Mouse (Mus musculus) lung, adult 18-20 months (tissue): ENCODE measurements around the gene Isy1.
A peak's percentile ranks its signal among the peaks of the same experiment; 100 is the strongest.

Experiments
- DNase-seq, 2 experiments: peaks; one replicate each; pipeline ENCODE4 v3.0.0; 2022; ENCODE audit warnings: mixed read lengths in 2 of 2

Gene Isy1

DNA sequence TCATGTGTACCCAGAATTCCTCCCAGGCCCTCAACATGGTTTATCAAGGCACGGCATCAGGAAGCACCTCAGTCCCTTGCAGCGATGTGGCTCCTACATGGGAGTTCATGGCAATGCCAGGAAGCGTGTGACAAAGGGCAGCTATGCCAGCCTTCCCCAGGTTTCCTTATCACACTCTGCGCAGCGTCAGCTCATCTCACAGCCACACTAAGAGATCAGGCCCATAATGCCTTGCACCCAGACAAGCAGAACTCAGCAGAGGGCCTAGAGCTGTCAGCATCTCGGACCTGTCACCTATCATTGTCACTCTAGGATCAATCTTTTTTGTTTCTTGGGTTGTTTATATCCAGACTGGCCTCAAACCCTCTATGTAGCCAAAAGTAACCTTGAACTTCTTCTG is 39.0 kb downstream of the Isy1 start:
- no peak for DNase-seq

DNA sequence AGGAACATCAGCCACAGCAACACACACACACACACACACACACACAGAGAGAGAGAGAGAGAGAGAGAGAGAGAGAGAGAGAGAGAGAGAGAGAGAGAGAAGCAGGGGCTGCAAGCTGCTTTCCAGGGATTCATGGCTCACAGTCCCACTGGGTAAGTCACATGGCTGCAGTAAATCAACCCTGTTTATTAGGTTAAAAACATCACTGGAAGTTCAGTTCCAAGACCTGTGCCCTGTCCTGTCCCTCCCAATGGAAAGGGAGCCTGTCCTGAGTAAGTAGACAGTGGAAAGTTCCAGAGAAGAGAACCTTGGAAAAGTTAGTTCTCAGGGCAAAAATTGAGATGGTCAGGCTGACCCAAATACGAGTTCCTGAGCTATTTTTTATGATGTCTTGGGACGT is 41.3 kb downstream of the Isy1 start:
- DNase-seq: no peak

DNA sequence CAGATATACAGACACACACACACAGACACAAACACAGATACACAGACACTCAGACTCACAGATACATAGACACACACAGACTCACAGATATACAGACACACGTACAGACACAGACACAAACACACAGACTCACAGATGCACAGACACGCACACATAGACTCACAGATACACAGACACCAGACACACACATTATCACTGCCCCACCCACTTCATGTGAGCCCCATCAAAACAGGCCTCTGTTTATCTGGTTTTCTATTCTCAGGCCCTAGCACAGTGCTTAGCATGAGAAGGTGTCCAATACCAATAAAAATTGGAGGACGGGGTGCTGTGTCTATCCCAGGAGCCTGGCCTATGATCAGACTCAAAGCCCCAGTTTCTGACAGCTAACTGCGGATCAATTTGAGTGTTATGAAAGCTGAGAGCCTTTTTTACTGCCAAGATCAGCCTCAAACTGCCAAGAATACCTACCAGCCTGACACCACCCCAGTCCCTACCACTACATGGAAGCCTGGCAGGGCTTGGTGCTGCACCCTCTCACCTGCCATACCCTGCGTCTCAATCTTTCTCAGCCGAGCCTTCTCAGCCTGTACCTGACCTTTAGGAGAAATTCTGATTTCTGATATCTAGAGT is 42.2 kb downstream of the Isy1 start:
- no peak for DNase-seq

DNA sequence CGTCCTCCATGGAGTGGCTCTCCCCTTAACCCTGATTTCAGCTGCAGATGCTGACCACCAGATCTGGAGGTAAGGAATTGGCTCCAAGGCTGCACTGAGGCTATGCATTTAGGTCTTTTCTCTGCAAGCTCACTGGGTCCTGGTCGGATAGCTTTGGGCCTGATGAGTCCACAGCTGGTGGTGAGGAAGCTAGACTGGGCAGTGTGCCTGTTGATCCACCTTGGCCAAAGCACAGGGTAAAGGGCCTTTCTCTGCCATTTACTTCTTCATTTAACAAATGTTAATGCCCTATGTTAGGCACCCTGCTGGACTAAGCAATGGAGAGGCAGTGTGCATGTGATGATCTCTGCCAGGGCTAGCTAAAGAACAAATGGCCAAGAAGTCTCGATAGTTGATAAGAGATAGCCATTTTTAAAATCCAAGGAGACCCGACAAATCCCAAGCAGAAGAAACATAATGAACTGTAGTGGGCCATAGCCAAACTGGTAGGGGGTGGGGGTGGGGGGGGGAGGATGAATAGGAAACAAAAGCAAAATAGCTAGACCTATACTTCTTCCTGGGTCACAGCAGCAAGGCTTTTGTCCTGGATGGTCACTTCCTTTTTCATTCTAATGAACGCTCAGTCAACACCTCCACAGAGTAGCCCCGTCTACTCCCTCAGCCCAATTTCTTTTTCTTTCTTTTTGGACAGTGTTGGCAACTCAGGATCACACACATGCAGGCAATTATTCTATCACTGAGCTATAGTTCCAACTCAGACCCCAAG is 43.0 kb downstream of the Isy1 start:
- DNase-seq: no peak

DNA sequence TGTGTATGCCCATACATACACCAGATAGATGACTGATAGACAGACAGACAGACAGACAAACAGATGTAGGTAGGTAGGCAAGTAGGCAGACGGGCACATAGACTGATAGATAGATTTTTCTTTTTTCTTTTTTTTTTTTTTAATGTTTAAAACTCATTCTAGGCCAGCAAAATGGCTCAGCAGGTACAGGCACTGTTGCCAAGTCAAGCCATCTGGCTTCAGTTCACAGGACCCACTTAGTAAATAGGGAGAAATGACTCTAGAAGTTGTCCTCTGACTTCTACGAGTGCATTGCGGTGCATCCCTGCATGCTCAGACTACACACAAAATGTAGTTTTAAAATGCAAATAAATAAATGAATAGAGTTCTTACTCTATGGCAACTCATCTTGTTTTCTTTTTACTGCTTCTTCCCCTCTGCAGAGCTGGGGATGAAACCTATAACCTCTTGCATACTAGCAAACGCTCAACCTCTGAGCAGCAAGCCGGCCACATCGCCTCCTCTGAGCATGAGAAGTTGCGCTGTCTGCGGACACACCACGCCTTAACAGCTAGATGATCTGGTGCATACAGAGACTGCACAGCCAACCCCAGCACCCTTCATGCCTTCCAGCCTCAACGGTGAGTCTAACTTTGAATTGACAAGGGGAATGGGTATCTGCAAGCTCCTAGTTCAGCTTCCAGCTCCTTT is 44.6 kb downstream of the Isy1 start:
- no peak for DNase-seq

GRCm38 (mm10) chr6:87791826-87792225 is 46.8 kb downstream of the Isy1 start:
- DNase-seq: no peak

GRCm38 (mm10) chr6:87790779-87791480 is 47.7 kb downstream of the Isy1 start:
- peak; percentile 59 to 60 for DNase-seq

DNA sequence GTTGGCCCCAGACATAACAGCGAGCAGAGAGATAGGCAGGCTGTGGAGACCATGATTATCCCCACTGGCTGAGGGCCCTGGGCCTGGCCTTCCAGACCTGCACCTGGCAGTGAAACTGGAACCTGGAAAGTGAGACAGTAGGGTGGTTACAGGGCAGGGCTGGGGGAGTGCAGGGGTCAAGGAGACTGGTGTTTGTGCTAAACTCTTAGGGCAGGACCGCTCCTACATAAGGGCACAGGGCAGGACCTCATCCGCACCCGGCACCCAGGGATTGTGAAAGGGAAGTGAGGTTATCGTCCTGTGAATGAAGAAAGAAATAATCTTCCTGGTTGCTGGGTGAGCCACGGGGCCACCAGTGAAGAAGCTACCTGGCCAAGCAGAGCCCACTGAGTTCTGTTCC is 48.8 kb downstream of the Isy1 start:
- no peak for DNase-seq

GRCm38 (mm10) chr6:87788896-87789587 is 49.6 kb downstream of the Isy1 start:
- DNase-seq: peak; percentile 69 to 73

GRCm38 (mm10) chr6:87788266-87788895 is 50.2 kb downstream of the Isy1 start:
- DNase-seq: no peak

DNA sequence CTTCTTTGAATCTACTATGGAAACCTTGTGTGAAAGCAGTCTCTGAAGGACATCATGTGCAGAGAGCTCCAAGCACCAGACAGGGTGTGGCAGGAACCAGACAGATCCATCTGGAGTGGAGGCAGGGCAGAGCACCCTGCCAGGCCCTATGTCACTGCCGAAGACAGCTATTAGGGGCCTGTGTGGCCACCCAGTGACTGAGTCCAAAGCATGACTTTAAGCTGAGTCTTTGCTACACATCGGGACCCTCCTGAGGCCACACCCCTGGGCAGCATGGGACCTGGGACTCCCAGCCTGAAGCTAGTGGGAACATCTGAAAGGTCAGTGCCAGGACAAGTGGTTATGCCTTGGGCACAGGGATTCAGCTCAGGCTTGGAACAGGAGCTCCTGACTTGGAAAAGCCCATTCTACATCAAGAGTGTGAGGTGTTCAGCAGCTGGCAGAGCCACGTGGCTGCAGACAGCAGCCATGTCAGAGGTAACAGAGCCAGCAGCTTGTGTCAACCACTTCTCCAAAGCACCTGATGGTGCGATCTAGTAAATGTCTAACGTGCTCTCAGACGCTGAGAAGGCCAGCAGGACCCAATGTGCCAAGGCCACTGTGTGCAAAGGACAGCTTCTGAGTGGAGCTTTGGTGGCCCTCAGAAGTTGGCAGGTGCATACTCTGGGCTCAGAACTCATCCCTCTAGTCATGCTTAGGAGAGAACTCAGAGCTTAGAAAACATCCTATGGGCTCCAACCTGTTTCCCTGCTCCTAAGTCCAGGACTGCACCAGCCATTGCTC is 51.3 kb downstream of the Isy1 start:
- DNase-seq: no peak

DNA sequence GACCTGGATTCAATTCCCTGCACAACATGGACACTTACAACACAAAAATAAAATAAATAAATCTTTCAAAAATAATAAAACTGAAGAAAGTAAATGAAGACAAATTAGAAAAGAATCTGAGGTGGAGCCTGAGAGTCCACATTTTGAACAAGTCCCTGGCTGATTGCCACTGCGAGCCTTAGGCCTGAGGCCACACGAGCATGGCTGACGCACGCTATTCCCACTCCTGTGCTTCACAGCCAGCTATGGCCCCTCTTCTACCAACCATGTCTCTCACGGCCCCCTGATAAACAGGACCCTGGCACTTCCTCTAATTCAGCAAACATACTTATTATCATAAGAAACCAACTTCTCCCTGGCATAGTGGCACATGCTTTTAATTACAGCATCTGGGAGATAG is 52.0 kb downstream of the Isy1 start:
- no peak for DNase-seq

- DNase-seq: no peak
Observed at GRCm38 (mm10) chr6:87784033-87784432, 54.6 kb downstream of the Isy1 start.

GRCm38 (mm10) chr6:87780546-87781301 is 57.9 kb downstream of the Isy1 start:
- DNase-seq: no peak

DNA sequence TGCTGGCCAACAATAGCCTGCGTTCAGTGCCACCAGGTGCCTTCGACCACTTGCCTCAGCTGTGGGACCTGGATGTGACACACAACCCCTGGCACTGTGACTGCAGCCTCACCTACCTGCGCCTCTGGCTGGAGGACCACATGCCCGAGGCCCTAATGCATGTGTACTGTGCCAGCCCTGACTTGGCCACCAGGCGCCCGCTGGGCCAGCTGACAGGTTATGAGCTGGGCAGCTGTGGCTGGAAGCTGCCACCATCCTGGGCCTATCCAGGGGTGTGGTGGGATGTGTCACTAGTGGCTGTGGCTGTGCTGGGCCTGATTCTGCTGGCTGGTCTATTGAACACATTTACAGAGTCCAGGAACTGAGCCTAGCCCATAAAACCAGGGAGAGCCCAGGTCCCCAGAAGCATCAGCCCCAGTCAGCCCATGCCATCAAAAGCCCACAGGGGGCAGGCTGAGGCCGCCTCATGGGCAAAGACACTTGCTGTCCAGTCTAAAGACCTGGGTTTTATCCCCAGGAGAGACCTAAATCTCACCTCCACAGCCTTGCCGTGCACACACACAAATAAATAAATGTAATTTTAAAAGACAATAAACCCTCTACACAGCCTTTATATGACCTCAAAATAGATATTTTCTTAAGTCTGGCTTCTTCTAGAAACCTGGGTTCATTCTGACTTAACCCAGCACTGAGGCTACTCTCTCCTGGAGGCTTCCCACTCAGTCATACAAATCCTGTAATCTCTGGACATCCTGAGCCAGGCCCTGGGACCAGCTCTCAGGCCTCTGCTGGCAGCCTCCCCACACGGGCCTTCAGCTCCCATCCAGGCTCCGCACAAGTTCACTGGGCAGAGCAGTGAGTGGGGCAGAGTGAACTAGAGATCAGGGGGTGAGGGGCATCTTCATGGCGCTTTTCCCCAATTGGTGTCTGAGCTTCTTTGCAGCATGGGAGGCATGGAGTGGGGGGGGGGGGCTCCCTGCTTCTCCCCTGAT is 59.1 kb downstream of the Isy1 start:
- no peak for DNase-seq

DNA sequence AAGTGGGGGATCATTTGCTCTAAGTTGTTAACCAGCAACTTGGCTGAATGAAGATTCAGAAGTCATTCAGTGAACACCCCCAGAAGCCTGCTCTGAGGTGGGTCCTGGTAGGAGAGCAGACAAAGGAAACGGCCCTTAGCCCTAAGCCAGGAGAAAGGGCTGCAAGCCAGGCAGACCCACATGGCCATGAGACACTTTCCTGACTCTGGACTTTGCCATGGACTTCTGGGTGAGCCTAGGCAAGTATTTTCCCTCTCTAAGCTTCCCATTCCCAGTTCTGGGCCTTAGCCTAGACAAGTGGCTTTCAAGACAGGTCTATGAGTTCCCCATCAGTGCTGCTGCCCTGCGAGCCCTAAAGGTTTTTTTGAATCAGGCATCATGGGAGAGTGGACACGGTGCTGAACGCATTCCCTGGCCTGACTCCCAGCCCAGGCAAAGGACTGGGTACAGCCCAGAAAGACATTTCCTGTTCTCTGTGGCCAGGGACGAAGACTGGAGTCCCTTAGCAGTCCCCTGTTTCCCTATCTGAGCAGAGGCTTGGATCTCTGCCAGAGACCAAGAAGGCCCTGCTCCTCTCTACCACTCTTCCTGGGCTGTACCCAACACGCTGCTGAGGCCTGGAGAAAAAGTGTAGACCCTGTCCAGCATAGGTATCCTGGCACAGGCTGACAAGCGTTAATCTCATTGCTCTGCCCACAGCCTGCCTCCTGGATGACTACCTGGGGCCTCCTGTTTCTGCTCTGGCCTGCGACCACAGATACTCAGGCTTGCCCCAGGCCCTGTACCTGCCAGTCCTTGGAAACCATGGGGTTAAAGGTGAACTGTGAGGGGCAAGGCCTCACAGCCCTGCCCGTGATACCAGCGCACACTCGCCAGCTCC is 60.1 kb downstream of the Isy1 start:
- DNase-seq: no peak

GRCm38 (mm10) chr6:87777842-87778241 is 60.8 kb downstream of the Isy1 start, which contains the start of gene Gp9:
Gene Gp9 (plus strand): TSS chr6:87778072.
- DNase-seq: no peak

DNA sequence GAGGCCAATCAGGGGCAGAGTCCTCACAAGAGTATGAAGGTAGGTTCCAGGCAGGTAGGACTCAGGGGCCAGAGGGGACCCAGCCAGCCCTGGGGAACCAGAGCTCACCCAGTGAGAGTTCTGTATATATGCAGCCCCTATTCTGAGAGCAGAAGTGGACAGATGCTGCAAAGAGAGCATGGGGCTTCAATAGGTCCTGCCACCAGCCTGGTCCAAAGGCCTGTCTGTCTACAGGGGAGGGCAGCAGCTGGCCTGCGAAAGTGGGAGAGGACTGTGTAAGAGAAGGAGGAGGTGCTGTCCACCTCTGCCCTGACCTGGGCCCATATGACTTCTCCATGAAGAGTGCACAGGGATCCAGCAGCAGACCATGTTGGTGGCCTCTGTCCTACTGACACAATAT is 61.9 kb downstream of the Isy1 start:
- no peak for DNase-seq
